Mouse (Mus musculus): ENCODE measurements around the gene Crlf2.

GRCm38 (mm10) chr5:109562829-109563228, 4.0 kb upstream of the Crlf2 start:
- TF ChIP-seq CTCF (conservative IDR thresholded peaks at IDR 0.05; ENCODE audit: low read length) (no peak), NANOG (IDR thresholded peaks at IDR 0.05; ENCODE audit: borderline replicate concordance, low read length) (no peak), POU5F1 (IDR thresholded peaks at IDR 0.05; ENCODE audit: borderline replicate concordance, low read length) (no peak)

All from E14TG2a.4 (cell line).